Mouse (Mus musculus) midbrain, embryonic 16.5 days (tissue): ENCODE results near the gene Sparc. TPM values are rescaled to one million over a fixed set of nuclear protein-coding genes. Genes with fewer than 3 reads are reported as not detected.

Experiments
- ATAC-seq: fragments of 200-750 bp; cut with Nextera tagmentation; 2 replicates; pipeline ENCODE4 v1.8.0; 2017; ENCODE audit warnings: moderate TSS enrichment
- H3K27ac ChIP-seq: fragments of 300-500 bp; sonication (generic); 2 replicates; pipeline ENCODE4 v1.5.1; 2014; ENCODE audit warnings: mild to moderate bottlenecking, low read length, mixed read lengths
- H3K27me3 ChIP-seq: fragments of 300-500 bp; sonication (generic); 2 replicates; pipeline ENCODE4 v1.6.1; 2014; ENCODE audit warnings: low read depth, low read length, mixed read lengths; ENCODE audit not compliant: control insufficient read depth, insufficient read depth
- H3K36me3 ChIP-seq: fragments of 300-500 bp; sonication (generic); 2 replicates; pipeline ENCODE4 v1.6.1; 2014; ENCODE audit warnings: mild to moderate bottlenecking, low read length, moderate library complexity, mixed read lengths; ENCODE audit not compliant: control insufficient read depth, insufficient read depth
- H3K4me1 ChIP-seq: fragments of 300-500 bp; sonication (generic); 2 replicates; pipeline ENCODE4 v1.6.1; 2014; ENCODE audit warnings: mild to moderate bottlenecking, low read length, mixed read lengths; ENCODE audit not compliant: control insufficient read depth, insufficient read depth
- H3K4me2 ChIP-seq: fragments of 300-500 bp; sonication (generic); 2 replicates; pipeline ENCODE4 v1.6.1; 2014; ENCODE audit warnings: mild to moderate bottlenecking, low read length, mixed read lengths
- H3K4me3 ChIP-seq: fragments of 300-500 bp; sonication (generic); 2 replicates; pipeline ENCODE4 v1.5.1; 2014; ENCODE audit warnings: low read depth, mild to moderate bottlenecking, low read length, moderate library complexity, mixed read lengths
- H3K9ac ChIP-seq: fragments of 300-500 bp; sonication (generic); 2 replicates; pipeline ENCODE4 v1.6.1; 2014; ENCODE audit warnings: low read depth, low read length, mixed read lengths
- H3K9me3 ChIP-seq: fragments of 300-500 bp; sonication (generic); replicated peaks from 2 replicates; pipeline ENCODE4 v1.6.1; 2014; ENCODE audit warnings: mild to moderate bottlenecking, low read length, mixed read lengths; ENCODE audit not compliant: control insufficient read depth, poor library complexity, severe bottlenecking
- WGBS: fragments of 180-500 bp; shearing (Covaris S2); extraction: QIAGEN DNeasy Blood & Tissue Kit; methylation state at CpG from one replicate; pipeline ENCODE4 v1.1.7; 2014; 5-methylcytosine and 5-hydroxymethylcytosine counted together
- polyA plus RNA-seq: library from polyadenylated mRNA; unstranded; fragments of >200 nt; fragmentation: Nextera tagmentation; extraction: Ambion mirVana; gene quantifications from 2 replicates; pipeline ENCODE4 v1.2.1, GENCODE M21; 2015

The Sparc gene
- polyA plus RNA-seq, 1 experiment from 2014 or later: 452 TPM

DNA sequence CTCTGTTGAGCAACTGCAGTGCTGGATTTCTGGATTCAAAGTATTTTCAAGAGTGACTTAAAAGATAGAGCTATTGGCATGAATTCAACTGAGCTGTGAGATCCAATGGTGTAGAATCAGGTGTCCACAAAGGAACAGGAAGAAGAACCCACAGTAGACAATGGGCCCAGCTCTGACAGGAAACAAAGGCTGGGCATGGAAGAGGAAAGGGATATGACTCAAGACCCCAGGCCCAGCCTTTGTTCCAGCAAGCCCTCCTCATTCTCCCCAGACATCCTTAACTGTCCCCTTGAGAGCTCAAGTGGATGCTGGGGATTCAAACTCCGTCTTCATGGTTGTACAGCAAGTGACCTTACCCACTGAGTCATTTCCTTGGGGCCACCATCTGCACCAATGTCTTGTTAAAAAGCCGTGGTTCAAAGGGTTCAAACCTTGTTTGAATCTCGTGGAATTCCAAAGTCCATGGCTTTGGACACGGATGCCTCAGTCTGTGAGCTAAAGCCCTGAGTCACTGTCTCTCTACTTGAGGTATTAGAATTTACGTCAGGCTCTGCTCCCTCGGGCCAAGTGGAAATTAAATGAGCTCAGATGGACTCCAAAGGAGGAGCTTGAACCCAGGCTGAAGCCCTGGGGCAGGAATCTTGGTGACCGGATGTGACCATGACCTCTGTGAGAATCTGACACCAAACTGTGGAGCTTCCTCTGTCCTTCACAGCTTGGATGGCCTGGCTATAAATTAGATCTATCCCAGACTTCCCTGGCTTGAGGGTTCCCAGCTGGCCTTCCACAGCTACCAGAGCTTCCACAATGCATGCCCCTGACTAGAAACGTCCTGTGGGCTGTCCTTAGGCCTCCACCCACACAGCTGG lies 17.1 kb downstream of the Sparc start:
- H3K9ac ChIP-seq: no peak overlapping the region
- no peaks in the 10 kb centered on the region for H3K9me3 ChIP-seq
- no peaks in the 10 kb centered on the region for H3K36me3 ChIP-seq
- 75% methylated on average over 8 of the region's 8 CpGs for WGBS
- H3K4me3 ChIP-seq: no peak overlapping the region
- no peak overlapping the region for H3K27ac ChIP-seq
- H3K27me3 ChIP-seq: no peaks in the 10 kb centered on the region
- ATAC-seq: no peak
- no peak overlapping the region for H3K4me2 ChIP-seq
- no peaks in the 10 kb centered on the region for H3K4me1 ChIP-seq

DNA sequence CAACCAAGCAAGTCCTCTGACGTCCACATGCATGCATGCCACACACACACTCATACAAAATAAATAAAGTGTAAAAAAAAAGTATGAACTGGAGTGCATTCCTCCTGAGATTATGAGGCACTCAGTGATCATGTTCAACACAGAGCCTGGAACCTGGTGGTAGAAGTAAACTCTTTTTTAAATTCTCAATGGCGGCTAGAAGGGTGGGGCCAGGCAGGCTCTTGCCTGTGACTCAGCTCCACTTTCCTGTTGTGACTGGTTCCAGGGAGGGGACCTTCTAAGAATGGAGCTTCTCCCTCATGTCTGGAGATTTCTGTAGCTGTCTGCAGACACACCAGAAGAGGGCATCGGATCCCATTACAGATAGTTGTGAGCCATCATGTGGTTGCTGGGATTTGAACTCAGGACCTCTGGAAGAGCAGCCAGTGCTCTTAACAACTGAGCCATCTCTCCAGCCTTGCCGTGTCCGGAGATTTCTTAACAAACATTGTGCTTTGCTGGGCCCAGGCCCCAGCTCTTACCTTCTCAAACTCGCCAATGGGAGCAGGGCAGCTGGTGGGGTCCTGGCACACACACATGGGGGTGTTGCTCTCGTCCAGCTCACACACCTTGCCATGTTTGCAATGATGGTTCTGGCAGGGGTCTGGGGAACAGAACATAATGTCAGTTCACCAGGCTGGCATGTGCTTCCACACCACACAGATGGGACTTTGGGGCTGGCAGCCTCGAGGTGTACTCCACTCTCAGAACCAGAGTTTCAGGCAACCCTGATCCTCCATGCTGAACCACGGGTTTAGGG lies 18.1 kb downstream of the Sparc start:
- Histone ChIP-seq H3K27ac (no peak overlapping the region), H3K27me3 (no peaks in the 10 kb centered on the region), H3K4me3 (no peak overlapping the region), H3K36me3 (no peaks in the 10 kb centered on the region), H3K9ac (no peak overlapping the region), H3K4me1 (no peaks in the 10 kb centered on the region), H3K9me3 (no peaks in the 10 kb centered on the region), H3K4me2 (no peak overlapping the region)
- no peak for ATAC-seq
- WGBS: 89% methylated on average over 9 of the region's 9 CpGs

DNA sequence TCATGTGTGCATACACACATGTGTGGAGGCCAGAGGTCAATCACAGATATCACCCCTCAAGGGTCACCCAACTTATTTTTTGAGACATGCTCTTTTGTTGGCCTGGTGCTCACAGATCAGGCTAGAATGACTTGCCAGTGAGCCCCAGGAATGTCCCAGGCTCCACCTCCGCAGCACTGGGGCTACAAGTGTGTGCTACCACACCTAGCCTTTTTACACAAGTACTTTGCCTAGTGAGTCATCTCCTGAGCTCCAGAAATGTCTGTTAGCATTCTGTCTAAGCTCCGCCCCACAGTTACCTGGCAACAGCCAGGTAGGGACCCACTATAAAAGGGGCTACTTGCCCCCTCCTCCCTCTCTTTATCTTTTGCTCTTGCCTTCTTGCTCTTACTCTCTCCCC lies 22.1 kb downstream of the Sparc start:
- H3K27ac ChIP-seq: no peak overlapping the region
- no peak overlapping the region for H3K9ac ChIP-seq
- no peak for ATAC-seq
- 93% methylated on average over 2 of the region's 2 CpGs for WGBS
- H3K9me3 ChIP-seq: no peaks in the 10 kb centered on the region
- H3K4me2 ChIP-seq: no peak overlapping the region
- H3K36me3 ChIP-seq: no peaks in the 10 kb centered on the region
- no peak overlapping the region for H3K4me3 ChIP-seq
- no peaks in the 10 kb centered on the region for H3K27me3 ChIP-seq
- H3K4me1 ChIP-seq: no peaks in the 10 kb centered on the region

- no peak overlapping the region for H3K4me2 ChIP-seq
- WGBS: 94% methylated on average over 8 of the region's 8 CpGs
- no peak overlapping the region for H3K9ac ChIP-seq
- H3K27ac ChIP-seq: no peak overlapping the region
- no peaks in the 10 kb centered on the region for H3K9me3 ChIP-seq
- no peaks in the 10 kb centered on the region for H3K4me1 ChIP-seq
- no peaks in the 10 kb centered on the region for H3K36me3 ChIP-seq
- H3K27me3 ChIP-seq: no peaks in the 10 kb centered on the region
- H3K4me3 ChIP-seq: no peak overlapping the region
- ATAC-seq: no peak
These were observed 24.6 kb downstream of the Sparc start for GRCm38 (mm10) chr11:55398371-55398770.

DNA sequence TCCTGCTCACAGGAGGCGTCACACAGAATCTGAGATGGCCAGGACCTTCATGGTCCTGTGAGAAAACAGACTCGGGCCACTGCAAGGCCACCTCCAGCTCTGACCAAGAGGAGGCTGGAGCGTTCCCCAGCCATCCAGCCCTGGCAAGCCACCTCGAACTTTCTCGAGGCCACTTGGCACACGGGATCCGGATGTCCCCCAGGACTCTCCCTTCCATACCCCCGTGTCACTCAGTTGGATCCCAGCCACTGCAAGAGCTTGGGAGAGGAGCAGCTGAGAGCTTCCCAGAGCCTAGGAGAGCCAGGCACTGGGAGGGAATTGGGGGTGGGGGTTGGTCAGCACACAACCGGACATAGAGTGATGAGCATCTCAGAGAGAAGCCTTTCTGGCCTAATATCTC lies 25.5 kb downstream of the Sparc start:
- no peaks in the 10 kb centered on the region for H3K4me1 ChIP-seq
- 94% methylated on average over 9 of the region's 9 CpGs for WGBS
- no peak overlapping the region for H3K27ac ChIP-seq
- no peaks in the 10 kb centered on the region for H3K27me3 ChIP-seq
- no peak for ATAC-seq
- H3K4me2 ChIP-seq: no peak overlapping the region
- no peaks in the 10 kb centered on the region for H3K9me3 ChIP-seq
- H3K4me3 ChIP-seq: no peak overlapping the region
- no peaks in the 10 kb centered on the region for H3K36me3 ChIP-seq
- H3K9ac ChIP-seq: no peak overlapping the region

DNA sequence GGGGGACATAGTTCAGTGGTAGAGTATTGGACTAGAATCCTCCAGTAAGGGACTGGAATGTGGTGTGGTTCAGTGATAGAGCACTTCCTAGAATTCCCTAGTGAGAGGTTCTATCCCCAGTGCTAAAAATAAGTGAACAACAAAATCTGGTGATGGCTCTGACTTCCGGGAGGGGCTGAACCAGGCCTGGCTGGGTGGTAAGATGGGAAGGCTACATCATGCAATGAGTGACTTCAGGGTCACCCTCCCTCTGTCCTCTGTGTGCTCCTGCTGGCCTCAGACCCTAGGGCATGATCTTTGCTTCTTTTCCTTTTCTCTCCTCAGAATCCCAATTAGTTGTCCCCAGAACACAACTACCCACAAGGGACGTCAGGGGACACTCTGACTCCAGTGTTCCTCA lies 25.9 kb downstream of the Sparc start:
- Histone ChIP-seq H3K27me3 (no peaks in the 10 kb centered on the region), H3K36me3 (no peaks in the 10 kb centered on the region), H3K4me1 (no peaks in the 10 kb centered on the region), H3K9ac (no peak overlapping the region), H3K9me3 (no peaks in the 10 kb centered on the region), H3K27ac (no peak overlapping the region), H3K4me3 (no peak overlapping the region), H3K4me2 (no peak overlapping the region)
- WGBS: 84% methylated on average over 2 of the region's 2 CpGs
- no peak for ATAC-seq

DNA sequence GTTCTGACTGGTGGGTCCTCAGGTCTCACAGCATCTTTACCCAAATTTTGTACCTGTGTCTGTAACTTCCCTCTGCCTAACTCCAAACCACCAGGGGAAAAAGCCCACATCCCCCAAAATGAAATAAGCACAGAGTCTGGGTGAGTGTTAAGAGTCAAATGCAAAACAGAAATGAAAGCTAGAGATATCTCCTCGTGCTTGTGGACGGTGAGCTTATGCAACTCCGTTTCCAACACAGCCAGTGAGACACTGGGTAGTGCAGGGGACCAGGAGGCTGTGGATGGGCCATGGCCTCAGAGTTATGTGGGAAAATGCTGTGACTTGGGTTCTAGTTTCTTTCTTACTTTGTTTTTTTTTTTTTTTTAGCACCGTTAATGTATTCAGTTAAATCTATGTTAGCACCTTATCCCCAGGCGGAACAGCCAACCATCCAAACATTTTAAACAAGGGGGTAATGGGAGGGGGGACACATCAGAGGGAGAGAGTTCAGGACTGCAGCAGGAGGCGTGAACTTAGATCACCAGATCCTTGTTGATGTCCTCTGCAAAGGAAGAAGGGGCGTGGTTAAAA lies 27.8 kb downstream of the Sparc start:
- no peak overlapping the region for H3K9ac ChIP-seq
- H3K4me1 ChIP-seq: no peaks in the 10 kb centered on the region
- no peak for ATAC-seq
- no peaks in the 10 kb centered on the region for H3K9me3 ChIP-seq
- no peaks in the 10 kb centered on the region for H3K27me3 ChIP-seq
- WGBS: 79% methylated on average over 7 of the region's 7 CpGs
- no peak overlapping the region for H3K27ac ChIP-seq
- no peak overlapping the region for H3K4me3 ChIP-seq
- no peaks in the 10 kb centered on the region for H3K36me3 ChIP-seq
- H3K4me2 ChIP-seq: no peak overlapping the region

DNA sequence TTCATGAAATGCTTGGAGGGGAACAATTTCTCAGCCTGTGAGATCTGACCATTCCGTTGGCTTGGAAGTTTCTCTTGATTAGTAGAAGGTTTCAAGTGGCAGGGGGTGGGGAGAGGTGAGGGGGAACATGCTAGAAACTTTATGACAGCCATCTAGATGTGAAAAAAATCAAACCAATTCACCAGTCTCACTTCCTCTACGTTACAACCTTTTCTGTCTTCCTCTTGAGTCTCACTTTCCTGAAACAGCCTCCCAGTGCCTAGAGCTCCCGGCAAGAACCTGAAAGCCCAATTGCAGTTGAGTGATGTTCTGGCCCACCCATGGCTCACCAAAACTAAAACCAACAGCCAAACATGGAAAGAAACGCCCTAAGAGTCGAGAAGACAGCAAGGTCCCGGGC lies 28.4 kb downstream of the Sparc start:
- Histone ChIP-seq H3K36me3 (no peaks in the 10 kb centered on the region), H3K4me2 (no peak overlapping the region), H3K4me3 (no peak overlapping the region), H3K27ac (no peak overlapping the region), H3K27me3 (no peaks in the 10 kb centered on the region), H3K9me3 (no peaks in the 10 kb centered on the region), H3K4me1 (no peaks in the 10 kb centered on the region), H3K9ac (no peak overlapping the region)
- ATAC-seq: no peak
- WGBS: 87% methylated on average over 6 of the region's 6 CpGs

- WGBS: 22% methylated on average over 10 of the region's 10 CpGs
- Histone ChIP-seq H3K9ac (no peak overlapping the region), H3K27ac (no peak overlapping the region), H3K27me3 (no peaks in the 10 kb centered on the region), H3K4me3 (no peak overlapping the region), H3K4me2 (no peak overlapping the region), H3K4me1 (no peaks in the 10 kb centered on the region), H3K36me3 (no peaks in the 10 kb centered on the region), H3K9me3 (no peaks in the 10 kb centered on the region)
- no peak for ATAC-seq
These were observed 30.5 kb downstream of the Sparc start for GRCm38 (mm10) chr11:55392474-55392873.
